ENCODE assay signal across 8 mouse cellular contexts in the genomic region with DNA sequence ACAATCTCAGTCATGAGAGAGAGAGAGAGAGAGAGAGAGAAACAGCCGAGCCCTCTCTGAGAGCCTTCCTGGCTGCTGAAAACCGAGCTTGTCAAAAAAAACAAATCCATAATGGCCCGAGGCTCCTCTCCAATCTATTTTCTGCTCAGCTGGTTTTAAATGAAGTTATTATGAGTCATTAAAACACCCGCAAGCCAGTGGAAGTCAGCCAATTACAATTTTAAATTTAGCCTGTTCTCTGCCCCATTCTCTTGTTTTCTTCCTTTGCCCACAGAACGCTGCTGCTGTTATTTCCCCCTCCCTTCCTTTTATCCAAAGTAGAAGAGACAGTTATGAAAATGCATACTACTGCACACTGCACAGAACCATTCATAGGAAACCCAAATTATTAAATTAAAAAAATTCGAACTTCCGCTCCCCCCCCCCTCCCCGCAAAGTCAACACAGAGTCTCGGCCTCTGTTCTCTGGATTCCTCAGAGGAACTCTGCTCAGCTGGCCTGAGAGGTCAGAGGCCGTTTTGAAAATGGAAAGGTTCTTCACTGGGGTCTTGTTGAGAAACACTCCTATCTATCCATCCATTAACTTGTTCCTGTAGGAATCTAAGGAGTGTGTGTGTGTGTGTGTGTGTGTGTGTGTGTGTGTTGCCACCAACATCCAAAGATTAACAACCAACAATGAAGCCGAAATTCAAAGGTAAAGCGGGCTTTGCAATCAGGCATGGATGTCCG.
DNase-seq lines count a peak whose midpoint lies in the region; ATAC-seq lines count a peak whose summit lies in the region.

No protein-coding gene starts in this region.

- ATAC-seq in frontal cortex, adult (ENCODE audit: low TSS enrichment): peak; percentile 34
- ATAC-seq in common myeloid progenitor, adult 5-6 weeks (replicated peaks; ENCODE audit: low read depth, poor library complexity, severe bottlenecking): peak; percentile 39
- ATAC-seq in hindbrain, embryonic 14.5 days (ENCODE audit: low FRiP score): no peak

- H3K9ac ChIP-seq in hindbrain, embryonic 14.5 days: no peak overlapping the region

- 28% methylated on average over 13 of the region's 13 CpGs for WGBS in hindbrain, embryonic 14.5 days

- no peaks in the 10 kb centered on the region for H3K9me3 ChIP-seq in hindbrain, embryonic 14.5 days (ENCODE audit: control insufficient read depth, low read length)

- peaks cover 73% of the 10 kb centered on the region for H3K4me1 ChIP-seq in hindbrain, embryonic 14.5 days (replicated peaks; ENCODE audit: control insufficient read depth, insufficient read depth, low read length)

- no peaks in the 10 kb centered on the region for H3K36me3 ChIP-seq in hindbrain, embryonic 14.5 days (replicated peaks; ENCODE audit: control insufficient read depth, insufficient read depth)

- peak overlapping the region; percentile 80 for H3K27ac ChIP-seq in hindbrain, embryonic 14.5 days

- no peak for DNase-seq in frontal cortex, postnatal 14 days (ENCODE audit: low spot score in 2 of 2)
- peak; percentile 25 for DNase-seq in 3134 (ENCODE audit: extremely low read depth, insufficient read length, low spot score)
- DNase-seq in hindbrain, embryonic 14.5 days (ENCODE audit: low spot score): peak; percentile 77
- DNase-seq in lung, postnatal 14 days: peak; percentile 62
- no peak for DNase-seq in T-cell, adult 2 months (ENCODE audit: low spot score)
- no peak for DNase-seq in urinary bladder, postnatal 4 days (ENCODE audit: low spot score in 2 of 2)

- no peaks in the 10 kb centered on the region for H3K27me3 ChIP-seq in hindbrain, embryonic 14.5 days (ENCODE audit: control insufficient read depth, insufficient read depth, low read length)

- H3K4me2 ChIP-seq in hindbrain, embryonic 14.5 days (replicated peaks): peak overlapping the region; percentile 0; the same call in 1 of the 2 replicates

- no peak overlapping the region for H3K4me3 ChIP-seq in hindbrain, embryonic 14.5 days (replicated peaks; ENCODE audit: low read length)

Comparison
In these comparisons a context has a peak if more than half of its experiments do, and no peak if none do; other contexts are left out.
1. DNase-seq: peak in 3134 (single experiment), hindbrain, embryonic 14.5 days (single experiment) and lung, postnatal 14 days (single experiment); none in frontal cortex, postnatal 14 days (0 of 2), T-cell, adult 2 months (single experiment) and urinary bladder, postnatal 4 days (0 of 2).